Mouse (Mus musculus) heart, adult 18-20 months (tissue): ENCODE measurements at regions not wholly inside any gene's neighbourhood (a gene's known extent, or its start where the extent isn't known, plus 50 kb on each side); places are given as distances from the start of the nearest gene placed in this dataset.

Experiments
- DNase-seq, 2 experiments: peaks; one replicate each; pipeline ENCODE4 v3.0.0; 2021 to 2022; ENCODE audit warnings: mixed read lengths in 1 of 2

GRCm38 (mm10) chr15:61927385-61928120 lies 1004.7 kb upstream of the A1bg start:
- DNase-seq: no peak

GRCm38 (mm10) chr15:61920041-61920440 lies 997.2 kb upstream of the A1bg start:
- DNase-seq: no peak

GRCm38 (mm10) chr15:61913546-61914160 lies 990.8 kb upstream of the A1bg start:
- no peak for DNase-seq

- DNase-seq: no peak
Observed at GRCm38 (mm10) chr15:61905165-61905845, 982.5 kb upstream of the A1bg start.

GRCm38 (mm10) chr15:61899809-61900208 lies 977.0 kb upstream of the A1bg start:
- no peak for DNase-seq

GRCm38 (mm10) chr15:61897566-61897965 lies 974.8 kb upstream of the A1bg start:
- no peak for DNase-seq

GRCm38 (mm10) chr15:61890330-61890729 lies 967.5 kb upstream of the A1bg start:
- no peak for DNase-seq

GRCm38 (mm10) chr15:61888569-61889326 lies 965.9 kb upstream of the A1bg start:
- no peak for DNase-seq

- DNase-seq: no peak
Observed at GRCm38 (mm10) chr15:61879408-61879807, 956.6 kb upstream of the A1bg start.

- no peak for DNase-seq
Observed at GRCm38 (mm10) chr15:61873047-61873446, 950.2 kb upstream of the A1bg start.

- no peak for DNase-seq
Observed at GRCm38 (mm10) chr15:61860759-61861158, 937.9 kb upstream of the A1bg start.

GRCm38 (mm10) chr15:61855880-61856279 lies 933.1 kb upstream of the A1bg start:
- DNase-seq: no peak

GRCm38 (mm10) chr15:61812671-61813070 lies 889.9 kb upstream of the A1bg start:
- peak in 1 of 2 experiments; percentile 0 for DNase-seq

- DNase-seq: no peak
Observed at GRCm38 (mm10) chr15:61805379-61805778, 882.6 kb upstream of the A1bg start.

GRCm38 (mm10) chr15:61800155-61800554 lies 877.3 kb upstream of the A1bg start:
- DNase-seq: no peak

GRCm38 (mm10) chr15:61797827-61798226 lies 875.0 kb upstream of the A1bg start:
- peak; percentile 2 to 12 for DNase-seq

- DNase-seq: no peak
Observed at GRCm38 (mm10) chr15:61794506-61794905, 871.7 kb upstream of the A1bg start.

GRCm38 (mm10) chr15:61789847-61790562 lies 867.2 kb upstream of the A1bg start:
- peak; percentile 5 to 15 for DNase-seq

- no peak for DNase-seq
Observed at GRCm38 (mm10) chr15:61787046-61787445, 864.2 kb upstream of the A1bg start.

- DNase-seq: no peak
Observed at GRCm38 (mm10) chr15:61781531-61781930, 858.7 kb upstream of the A1bg start.

GRCm38 (mm10) chr15:61772996-61773395 lies 850.2 kb upstream of the A1bg start:
- no peak for DNase-seq
